Mouse (Mus musculus) embryonic fibroblast, embryonic 13.5 days (primary cell): ENCODE measurements around the gene Slc6a6.

ENCODE experiments used
- CTCF ChIP-seq: IDR thresholded peaks from 2 replicates; pipeline ENCODE4 v1.5.1; 2011; ENCODE audit warnings: mild to moderate bottlenecking, control low read depth, low read length, moderate library complexity, borderline replicate concordance; ENCODE audit not compliant: insufficient read depth
- POLR2A ChIP-seq: IDR thresholded peaks from 2 replicates; pipeline ENCODE4 v1.6.1; 2011; ENCODE audit warnings: low read depth, mild to moderate bottlenecking, control low read depth, low read length, moderate library complexity

DNA sequence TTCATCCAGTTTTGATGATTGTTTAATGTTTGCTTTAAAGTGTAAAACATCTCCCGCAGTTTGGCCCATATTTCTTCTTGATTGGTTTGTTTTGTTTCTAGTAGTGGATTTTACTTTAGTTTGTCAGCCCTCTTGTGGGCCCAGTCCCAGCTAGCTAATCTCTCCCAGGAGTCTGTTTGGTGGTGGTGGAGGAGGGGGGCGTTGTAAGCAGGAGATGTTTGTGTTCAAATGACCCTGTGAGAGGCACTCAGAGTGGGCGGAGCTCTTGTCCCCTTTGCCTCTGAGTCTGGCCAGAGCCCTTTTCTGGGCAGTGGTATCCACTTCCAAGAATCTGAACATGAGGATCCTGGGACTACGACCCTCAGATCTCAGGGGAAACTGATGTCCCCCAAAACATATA is 60.0 kb downstream of the Slc6a6 start:
- TF ChIP-seq CTCF (no peak), POLR2A (no peak)
